Mouse (Mus musculus) thymus, adult 18-20 months (tissue): ENCODE measurements around the gene Cd180.

ENCODE experiments used
- DNase-seq, 2 experiments: peaks; one replicate each; pipeline ENCODE4 v3.0.0; 2022; ENCODE audit warnings: mixed read lengths in 2 of 2

Gene Cd180

DNA sequence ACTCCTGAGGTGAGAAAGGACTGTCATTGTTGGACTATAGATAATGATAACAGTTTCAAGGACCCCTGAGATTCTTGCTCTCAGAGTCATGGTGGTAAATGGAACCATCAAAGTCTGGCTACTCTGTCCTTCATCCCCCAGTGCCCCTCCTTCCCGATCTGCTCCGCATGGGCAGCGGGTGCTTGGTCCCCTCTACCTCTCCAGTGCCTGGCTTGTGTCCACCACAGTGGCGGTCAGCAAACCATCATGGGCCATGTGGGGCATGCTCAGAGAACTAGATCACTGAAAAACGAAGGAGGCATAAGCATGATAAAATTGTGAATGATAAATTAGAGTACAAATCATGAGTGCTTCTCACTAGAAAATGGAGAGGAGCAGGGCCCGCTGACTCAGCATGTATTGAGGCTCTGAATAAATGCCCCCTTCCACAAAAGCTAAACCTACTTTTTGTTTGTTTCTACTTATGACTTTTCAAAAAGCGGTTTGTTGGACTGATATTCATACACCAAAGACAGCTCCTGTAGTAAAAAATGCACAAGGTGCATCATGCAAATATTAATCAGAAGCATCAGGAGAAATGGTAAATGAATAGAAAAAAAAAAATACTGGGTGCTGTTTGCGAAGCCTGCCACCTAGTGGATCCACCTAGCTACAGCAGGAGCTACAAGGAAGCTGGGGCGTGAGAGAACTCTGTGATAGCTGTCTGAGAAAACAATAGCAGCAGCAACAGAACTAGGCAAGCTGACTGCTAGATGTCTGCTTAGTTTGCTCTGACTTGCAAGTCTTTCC, 51.3 kb downstream of the Cd180 start:
- DNase-seq = no peak

DNA sequence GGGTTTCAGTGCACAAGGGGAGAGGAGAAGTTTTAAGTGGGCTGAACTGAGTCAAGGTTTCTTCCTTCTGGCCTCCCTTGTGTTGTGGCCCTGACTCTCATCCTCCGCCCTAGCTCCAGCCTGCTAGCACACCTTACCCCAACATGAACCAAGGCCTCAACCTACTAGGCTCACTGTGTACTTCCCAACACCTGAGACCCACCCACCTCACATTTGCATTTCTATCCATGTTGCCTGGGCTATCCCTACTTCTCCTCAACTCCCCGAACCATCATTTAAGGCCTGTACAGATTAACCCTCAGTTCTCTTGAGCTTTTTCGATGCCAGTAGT, 51.9 kb downstream of the Cd180 start:
- no peak for DNase-seq

DNA sequence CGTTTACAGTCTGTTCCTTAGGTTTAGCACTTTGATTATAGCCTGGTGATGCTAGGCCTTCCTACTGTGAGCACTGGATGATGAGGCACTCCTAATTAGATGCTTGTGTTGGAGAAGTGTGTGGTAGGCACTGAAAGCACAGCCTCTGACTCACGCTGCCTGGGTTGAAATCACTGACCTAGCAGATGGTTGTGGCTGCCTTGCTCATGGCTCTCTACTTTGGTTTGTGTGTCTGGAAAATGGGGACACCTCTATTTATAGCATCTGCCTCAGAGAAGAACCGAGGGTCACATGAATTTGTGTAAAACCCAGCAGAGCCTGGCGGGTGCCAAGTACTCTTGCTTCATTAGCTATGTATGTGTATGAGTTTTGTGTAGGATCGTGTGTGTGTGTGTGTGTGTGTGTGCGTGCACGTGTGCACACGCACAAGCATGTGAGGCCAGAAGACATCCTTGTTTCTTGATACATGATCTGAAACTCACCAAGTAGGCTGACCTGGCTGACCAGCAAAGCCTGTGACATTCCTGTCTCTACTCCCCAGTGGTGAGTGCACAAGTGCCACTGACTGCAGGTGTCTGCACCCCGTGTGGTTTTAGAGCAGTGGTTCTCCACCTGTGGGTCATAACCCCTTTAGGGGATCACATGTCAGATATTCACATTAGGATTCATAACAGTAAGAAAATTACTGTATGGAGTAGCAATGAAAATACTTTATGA, 52.4 kb downstream of the Cd180 start:
- DNase-seq = no peak

DNA sequence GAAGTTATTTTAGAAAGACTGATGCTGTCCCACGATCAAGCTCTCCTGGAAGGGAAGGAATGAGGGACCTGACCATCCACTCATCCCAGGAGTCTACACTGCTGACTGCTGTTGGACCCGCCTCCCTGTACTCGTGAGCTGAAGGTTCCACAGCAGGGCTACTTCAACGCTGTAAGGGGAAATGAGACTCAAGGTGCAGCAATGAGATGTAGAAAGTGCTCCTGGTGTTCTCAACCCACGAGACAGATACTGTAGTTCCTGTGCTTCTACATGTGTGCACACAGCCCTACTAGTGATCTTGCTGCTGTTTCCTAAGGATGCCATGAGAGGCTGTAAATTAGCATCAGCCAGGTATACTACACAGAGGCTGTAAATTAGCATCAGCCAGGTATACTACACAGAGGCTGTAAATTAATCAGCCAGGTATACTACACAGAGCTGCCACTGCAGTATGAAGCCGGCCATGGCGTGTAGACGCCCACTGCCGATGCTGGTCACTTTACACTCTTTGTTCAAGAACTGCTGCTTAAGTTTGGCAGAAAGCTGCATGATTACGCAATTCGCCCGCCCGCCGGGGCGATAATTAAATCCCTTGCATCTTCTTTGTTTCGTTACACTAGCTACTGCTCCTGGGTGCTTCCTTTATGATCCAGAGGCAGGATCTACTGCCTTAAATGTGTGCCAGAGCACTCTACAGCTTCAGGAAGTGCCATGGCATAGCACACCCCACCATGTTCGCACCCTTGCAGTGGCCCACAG, 53.6 kb downstream of the Cd180 start:
- no peak for DNase-seq

DNA sequence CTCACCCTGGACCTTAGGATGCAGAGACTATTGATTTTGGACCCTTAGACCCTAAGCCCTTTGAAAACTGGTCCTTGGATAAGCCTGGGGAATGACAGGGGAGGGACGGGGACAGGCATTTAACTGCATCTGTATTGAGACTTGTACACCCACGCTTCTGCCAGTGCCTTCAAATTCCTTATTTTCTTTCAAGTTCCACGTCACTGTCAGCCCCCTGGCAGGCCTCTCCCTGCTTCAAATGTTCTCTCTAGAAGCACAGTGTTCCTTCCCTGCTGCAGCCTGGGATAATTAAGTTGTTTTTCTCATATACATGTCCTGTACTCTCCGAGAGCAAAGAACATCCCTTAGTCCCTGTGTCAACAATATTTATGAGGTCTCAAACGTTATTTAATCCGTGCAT, 55.8 kb downstream of the Cd180 start:
- DNase-seq = no peak

DNA sequence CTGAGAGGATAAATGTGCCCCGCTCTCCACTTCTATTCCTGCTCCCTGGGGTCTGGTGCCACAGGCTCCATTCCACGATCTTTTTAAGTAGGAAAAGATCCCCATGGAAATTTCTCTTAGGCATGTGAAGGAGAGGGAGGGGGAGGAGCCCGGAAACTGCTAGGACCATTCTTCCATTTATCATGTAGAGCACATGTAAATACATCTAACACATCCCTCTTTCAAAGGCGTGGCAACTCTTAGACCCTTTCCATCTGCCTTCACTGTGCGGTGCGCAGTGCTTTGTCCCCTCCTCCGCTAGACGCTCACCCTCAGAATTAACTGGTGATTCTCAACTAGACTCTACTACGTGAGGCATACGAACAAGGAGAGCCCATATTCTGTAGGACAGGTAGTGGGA, 56.5 kb downstream of the Cd180 start:
- DNase-seq = no peak

DNA sequence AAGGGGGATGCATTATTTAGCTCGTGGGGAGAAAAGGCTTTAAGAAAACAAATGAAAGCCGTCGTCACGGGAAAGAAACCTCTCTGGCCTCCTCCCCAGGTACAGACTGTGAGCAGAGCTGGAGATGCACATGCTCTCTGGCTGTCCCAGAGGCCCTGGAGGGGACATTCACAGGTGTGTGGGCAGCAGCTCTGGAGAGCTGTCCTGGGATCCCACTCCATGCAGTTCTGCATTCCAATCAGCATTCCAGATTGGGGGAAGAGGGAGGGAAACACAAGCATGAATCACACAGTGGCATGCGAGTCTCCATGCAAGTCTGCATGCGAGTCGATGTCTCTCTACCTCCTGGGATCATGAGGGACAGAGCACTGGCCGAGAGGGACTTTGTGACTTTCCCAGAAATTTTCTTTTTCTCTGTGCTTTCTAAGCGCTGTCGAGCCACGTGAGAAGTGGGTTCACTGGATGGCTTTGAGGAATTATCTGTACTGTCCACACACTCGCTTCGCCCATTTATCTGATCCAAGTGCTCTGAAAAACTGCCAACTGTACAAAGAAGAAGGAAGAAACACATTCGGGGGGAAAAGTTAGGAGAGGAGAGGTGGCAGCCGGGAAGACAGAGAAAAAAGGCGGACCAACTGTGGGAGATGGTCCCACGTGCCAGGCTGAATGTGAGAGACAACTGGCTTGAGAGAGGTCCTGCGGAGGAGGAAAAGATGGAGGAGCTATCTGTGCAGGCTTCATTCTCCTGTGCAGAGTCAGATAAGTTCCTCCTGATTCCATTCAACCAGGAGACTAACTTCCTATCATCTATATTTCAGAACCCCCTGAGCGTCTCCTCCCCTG, 60.6 kb downstream of the Cd180 start:
- DNase-seq = no peak

DNA sequence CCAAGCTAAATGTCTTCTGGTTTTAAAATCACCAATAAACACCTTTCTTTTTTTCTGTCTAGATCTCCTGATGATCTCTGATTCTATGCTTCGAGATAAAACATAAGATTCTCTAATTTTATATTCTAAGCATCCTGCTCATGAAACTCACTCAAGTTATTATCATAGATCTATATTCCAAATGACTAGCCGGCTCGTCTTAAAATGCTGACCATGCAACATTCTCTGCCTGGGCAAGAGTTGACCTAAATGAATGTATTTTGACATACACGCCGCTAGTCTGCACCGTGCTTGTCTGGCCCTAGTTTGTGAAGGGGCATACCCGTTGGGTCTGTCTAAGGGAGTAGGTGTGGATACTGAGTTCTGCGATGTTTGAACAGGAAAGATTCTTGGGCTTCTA, 61.8 kb downstream of the Cd180 start:
- no peak for DNase-seq

DNA sequence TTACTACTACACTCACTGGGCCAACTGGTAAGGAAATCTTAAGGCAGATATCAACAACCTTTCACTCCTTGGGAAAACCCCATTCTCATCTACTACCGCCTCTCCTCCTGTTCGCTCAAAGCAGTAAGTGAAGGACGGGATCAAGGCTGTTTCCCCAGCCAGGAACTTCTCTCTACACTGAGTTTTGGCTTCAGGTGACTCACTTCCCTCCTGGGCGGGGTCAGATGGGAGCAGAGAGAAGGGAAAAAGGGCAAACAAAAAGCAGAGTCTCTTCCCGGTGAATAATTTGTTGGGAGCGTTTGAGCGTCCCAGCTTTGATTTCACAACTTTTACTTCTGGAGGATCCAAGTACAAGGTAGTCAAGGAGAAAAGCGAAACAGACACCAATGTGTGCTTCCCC, 62.7 kb downstream of the Cd180 start:
- DNase-seq = no peak

DNA sequence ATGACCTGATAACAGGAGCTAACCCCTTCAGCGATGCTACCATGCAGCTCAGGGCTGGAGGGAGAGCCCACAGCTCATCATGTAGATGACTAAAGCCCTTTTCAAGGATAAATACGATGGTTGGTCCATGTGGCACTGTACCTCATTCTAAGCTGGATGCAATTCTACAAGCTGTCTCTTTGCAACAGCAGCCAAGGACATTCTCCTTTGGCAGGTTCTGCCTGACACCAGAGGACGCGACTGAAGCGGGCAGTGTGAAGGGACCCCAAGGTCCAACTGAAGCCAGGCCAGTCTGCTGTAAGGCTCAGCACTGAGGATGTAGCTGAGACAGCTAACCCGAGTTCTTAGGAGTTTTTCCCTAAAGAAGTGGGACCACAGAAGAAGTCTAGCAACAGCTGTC, 64.7 kb downstream of the Cd180 start:
- DNase-seq = no peak

DNA sequence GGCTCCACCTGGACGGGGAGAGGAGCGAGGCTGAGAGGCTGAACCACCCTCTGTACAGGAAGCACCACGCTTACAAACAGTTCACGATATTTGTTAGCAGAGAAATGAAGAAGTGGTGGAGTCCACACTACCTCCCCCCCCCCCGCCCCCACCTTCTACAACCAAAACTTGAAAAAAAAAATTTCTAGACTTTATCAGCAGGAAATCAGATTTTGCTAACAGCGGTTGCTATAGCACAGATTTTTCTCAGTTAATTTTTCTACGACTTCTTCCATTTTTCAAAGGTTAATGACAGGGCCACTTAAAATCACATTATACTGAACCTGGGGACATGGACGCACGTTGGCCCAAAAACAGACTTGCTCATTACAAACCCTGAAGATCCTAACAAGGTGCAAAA, 68.1 kb downstream of the Cd180 start:
- no peak for DNase-seq

DNA sequence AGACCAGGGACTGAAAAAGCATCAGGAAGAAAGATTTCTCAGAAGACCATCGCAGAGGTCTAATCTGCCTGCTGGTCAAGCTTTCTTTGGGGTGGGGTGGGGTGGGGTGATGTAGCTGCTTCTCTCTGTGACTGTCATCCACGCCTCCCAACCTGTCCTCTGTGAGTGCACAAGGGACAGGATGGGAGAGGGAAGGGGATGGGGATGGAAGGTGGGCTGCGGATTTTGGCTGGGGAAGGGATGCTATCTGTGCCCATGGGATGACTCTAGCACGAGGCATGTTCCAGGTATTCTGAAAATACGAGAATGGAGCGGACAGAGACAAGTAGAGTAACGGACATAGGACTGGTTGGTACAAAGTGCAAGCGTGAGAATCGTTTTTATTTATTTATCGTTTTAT, 68.8 kb downstream of the Cd180 start:
- DNase-seq = no peak

DNA sequence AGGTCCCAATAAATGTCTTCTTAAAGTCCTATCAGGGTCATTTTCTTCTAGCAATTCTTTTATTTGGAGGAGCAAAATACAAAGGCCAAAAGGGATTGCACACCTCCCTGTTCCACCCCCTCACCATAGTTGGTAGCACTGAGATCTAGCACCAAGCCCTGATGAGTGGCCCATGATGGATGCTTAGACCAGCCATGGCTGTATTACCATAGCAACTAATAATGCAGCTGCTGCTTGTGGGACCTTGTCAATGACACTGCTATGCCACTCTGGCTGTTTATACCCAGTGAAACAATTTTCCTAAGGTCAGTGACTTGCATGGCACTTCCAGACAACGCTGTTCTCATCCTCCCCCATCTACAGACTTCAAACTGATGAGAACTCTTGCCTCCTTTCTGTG, 70.9 kb downstream of the Cd180 start:
- DNase-seq = no peak

DNA sequence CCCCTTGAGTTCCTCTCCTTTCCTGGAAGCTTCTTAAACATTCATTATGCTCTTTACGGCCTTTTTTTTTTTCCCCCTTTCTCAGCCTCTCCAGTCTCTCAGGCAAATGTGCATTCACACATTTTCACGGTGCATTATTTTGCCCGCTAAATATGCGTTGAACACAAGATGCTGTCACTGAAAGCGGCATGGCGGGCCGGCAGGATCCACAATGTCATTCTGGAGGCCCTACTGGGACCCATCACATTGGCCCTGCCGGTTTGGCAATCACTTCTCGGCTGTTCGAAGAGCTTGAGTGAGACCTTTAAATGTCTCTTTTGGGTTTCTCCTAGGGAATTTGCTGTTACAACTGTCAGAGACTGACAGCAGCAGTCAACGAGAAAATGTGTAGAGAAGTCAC, 71.9 kb downstream of the Cd180 start:
- no peak for DNase-seq

DNA sequence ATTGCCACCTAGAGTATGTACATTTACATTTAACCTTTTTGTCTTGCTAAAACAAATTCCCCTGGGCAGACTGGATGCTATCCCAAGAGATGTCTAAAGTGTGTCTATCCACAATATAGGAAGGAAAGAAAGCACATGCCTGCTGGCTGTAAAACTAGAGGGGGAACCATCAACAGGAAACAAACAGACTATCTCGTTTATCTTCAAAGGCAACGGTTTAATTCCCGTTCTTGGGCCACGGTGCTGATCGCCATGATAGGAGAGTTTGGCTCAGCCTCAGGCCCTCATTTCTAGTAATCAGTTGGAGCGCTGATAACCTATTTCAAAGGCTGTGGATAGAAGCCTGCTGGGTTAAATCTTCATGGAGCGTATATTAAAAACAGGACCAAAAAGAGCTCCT, 73.8 kb downstream of the Cd180 start:
- DNase-seq = no peak

DNA sequence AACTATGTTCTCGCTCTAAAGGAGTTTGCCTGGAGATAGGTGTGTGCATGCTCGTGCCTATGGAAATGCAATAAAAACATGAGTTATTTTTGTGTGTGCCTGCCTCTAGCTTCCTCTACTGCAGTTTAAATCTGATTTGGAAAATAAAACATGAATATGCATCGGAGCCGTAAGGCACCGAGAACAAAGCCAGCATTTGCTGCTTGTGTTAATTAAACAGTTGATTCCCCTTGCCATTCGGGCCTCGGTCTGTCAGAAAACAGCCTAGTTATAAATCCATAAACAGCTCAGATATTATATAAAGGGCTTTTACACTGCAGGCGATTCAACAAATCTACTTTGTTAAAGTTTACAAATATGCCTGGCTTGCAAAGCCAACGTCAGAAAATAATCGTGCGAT, 75.2 kb downstream of the Cd180 start:
- DNase-seq = no peak

DNA sequence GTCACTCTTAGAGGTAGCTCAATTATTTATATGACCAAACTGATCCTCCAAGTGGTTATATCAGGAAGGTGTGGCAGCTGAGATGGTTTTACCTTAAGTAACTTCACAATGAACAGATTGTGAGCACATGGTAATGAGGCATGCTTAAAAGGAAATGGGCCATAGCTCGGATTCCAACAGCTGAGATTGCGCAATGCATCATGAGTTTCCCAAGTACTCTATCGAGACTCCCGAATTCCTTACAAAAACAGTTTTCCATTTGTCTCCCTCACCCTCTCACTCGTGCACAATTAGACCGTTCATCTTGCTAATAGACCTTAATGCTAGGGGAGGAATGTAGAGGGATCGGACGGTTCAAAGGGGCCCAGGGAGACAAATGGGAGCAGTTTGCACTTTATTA, 76.8 kb downstream of the Cd180 start:
- DNase-seq = no peak

DNA sequence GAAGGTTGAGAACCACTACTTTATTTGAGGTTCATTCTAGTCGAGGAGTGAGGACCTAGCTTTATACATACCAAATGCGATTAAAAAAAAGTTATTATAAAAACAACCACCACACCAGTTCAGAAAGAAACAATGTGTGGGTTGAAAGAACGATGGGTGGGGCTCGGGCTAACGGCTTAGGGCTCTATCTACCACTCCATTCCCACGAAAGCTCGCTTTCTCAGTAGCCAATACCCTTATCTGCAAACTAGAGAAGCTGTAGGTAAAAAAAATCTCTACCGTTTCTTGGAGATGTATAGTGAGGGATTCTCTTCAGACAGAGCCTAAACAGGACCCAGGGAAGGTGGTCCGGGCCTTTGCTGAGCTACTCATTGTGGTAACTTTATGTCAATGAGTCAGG, 79.8 kb downstream of the Cd180 start:
- DNase-seq = no peak

DNA sequence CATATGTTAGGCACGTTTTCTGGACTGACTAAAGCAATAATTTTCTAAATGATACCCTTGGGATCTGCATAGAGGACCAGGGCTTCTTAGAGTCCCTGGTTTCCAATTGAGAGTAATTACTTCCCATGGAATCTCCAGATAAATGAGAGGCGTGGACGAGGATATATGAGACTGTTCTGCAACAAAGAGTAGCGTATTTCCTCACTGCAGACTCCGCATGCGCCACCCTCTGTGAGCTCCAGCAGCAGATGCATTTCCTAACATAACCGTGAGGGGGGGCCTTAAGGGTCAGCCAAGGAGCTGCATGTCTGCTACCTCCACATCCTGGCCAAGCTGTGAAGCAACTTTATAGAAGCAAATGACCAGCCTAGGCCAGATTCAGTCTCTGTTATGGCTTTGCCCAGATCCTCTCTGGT, 81.4 kb downstream of the Cd180 start:
- no peak for DNase-seq

DNA sequence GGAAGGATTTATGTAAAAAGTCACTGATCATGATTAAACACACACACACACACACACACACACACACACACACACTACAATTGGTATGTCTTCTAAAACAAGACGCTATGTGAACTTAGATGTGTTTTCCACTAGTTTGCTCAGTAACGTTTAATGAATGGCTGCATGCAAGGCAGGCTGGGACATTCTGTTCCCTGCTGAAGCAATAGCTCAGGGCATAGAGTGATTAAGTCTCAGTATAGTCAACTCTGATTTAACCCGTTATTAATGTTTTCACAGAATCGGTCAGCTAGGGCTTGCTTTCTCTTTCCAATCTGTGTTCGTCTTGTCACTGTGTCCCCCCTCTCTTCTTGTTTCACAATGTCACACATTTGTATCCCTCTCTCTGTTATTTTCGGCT, 82.1 kb downstream of the Cd180 start:
- DNase-seq = no peak

DNA sequence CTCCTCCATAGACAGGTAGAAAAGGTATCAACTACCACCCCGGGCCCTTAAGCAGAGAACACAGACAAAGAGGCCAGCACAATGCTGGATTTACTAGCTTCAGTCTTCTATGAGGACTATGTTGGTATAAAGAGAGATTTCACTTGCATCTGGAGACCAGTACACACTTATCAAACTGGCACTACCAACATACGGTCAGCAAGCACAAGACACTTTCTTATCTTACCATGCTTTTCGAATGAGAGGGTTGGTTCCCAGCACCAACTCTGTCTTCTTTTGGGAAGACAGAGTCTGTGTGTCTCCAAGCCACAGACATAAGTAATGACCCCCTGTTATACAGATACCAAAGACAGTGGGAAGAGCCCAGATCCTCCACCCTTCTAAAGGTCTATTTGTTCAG, 85.5 kb downstream of the Cd180 start:
- no peak for DNase-seq

DNA sequence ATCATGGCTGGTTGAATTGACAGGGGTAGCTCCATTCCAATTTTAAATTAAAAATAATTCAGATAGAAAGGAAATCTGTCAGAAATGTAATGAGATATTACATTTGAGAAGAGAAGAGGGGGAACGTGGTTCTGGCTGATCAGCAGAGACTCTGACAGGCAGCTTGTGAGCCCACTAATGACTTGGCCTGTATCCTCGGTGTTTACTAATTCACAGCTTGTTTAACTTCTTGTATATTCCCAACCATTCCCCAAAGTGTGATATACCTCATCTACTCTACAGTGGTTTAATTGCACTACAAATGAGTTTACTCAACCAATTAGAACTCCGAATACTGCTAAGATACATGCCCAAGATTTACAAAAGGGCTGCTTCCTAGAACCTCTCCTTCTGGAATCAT, 85.9 kb downstream of the Cd180 start:
- no peak for DNase-seq
